Mouse (Mus musculus): Measurements from ENCODE around the gene Fam222b. TPM values are rescaled to one million over a fixed set of nuclear protein-coding genes. Genes with fewer than 3 reads are reported as not detected.

Fam222b gene
- polyA plus RNA-seq, 1 experiment = 12.3 TPM

DNA sequence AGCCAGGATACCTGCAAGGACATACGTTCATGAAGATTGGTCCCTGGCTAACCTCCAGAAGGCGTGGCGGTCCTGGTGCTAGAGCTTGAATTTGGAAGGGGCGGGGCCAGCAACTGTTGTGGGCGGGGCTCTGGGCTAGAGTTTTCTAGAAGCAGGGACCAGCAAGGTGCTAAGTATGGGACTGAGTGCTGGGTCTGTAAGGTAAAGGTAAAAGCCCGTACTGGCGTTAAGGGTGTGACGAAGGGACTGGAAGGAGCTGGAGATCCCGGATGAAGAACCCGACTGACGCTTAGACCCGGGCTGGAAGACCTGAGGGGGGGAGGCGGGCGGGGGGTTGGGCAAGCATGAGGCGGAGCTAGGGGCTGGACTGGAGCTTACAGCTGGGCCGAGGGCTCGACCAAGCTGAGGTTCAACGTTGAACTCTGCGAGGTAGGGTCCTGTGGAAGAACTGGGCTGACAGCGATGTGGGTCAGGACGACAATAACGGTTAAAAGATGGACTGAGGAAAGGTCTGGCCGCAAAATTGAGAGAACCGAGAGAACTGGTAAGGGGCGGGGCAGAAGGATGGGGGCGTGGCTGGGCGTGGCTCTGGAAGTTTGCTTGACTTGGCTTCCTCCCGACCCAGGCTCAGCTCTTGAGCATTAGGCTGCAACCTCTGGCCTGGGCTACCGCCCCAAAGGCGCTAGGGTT is 100.1 kb downstream of the Fam222b start:
- under 1% methylated on average over 30 of the region's 30 CpGs for WGBS
- H3K4me3 ChIP-seq (replicated peaks; ENCODE audit: control insufficient read depth, low read depth, low read length) = peak overlapping the region; percentile 96
- TF ChIP-seq CTCF (IDR thresholded peaks at IDR 0.05; ENCODE audit: control insufficient read depth, insufficient read depth, low read length) (no peak), POLR2A (IDR thresholded peaks at IDR 0.05; ENCODE audit: borderline replicate concordance, control insufficient read depth, low read depth, low read length) (peak; percentile 5; the same call in 1 of the 2 replicates)
- no peak overlapping the region for H3K27ac ChIP-seq (ENCODE audit: control insufficient read depth, insufficient read depth, low read depth, low read length, poor library complexity)
- H3K4me1 ChIP-seq (ENCODE audit: control insufficient read depth, insufficient read depth, low read length) = peaks cover 1% of the 10 kb centered on the region

- 68% methylated on average over 23 of the region's 23 CpGs for WGBS
- TF ChIP-seq POLR2A (IDR thresholded peaks at IDR 0.05; ENCODE audit: borderline replicate concordance, control insufficient read depth, low read depth, low read length) = no peak
- no peak for TF ChIP-seq CTCF (IDR thresholded peaks at IDR 0.05; ENCODE audit: control insufficient read depth, insufficient read depth, low read length)
- peak overlapping the region; percentile 96 for H3K4me3 ChIP-seq (replicated peaks; ENCODE audit: control insufficient read depth, low read depth, low read length)
- no peak overlapping the region for H3K27ac ChIP-seq (ENCODE audit: control insufficient read depth, insufficient read depth, low read depth, low read length, poor library complexity)
- H3K4me1 ChIP-seq (ENCODE audit: control insufficient read depth, insufficient read depth, low read length) = peaks cover 1% of the 10 kb centered on the region
These were observed 100.8 kb downstream of the Fam222b start for GRCm38 (mm10) chr11:78195101-78195863.

DNA sequence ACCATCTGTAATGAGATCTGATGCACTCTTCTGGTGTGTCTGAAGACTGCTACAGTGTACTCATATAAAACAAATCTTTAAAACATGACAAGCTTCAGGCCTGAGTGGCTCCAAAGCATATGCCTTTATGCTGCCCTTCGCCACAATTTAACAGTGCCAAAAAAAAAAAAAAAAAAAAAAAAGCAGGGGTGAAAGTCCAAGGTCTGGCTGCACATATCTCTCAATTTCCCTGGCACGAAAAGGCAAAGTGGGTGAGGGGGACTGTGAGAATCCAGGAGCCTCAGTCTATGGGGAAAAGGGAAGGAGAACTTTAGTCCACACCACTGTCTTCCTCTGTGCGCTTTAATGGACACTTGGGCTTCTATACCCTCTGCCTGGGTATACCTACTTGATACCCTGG is 107.9 kb downstream of the Fam222b start:
- Histone ChIP-seq H3K4me3 (replicated peaks; ENCODE audit: control insufficient read depth, low read depth, low read length) (no peak overlapping the region), H3K27ac (ENCODE audit: control insufficient read depth, insufficient read depth, low read depth, low read length, poor library complexity) (no peak overlapping the region), H3K4me1 (ENCODE audit: control insufficient read depth, insufficient read depth, low read length) (no peaks in the 10 kb centered on the region)
- 87% methylated on average over 3 of the region's 3 CpGs for WGBS
- TF ChIP-seq POLR2A (IDR thresholded peaks at IDR 0.05; ENCODE audit: borderline replicate concordance, control insufficient read depth, low read depth, low read length) = no peak
- no peak for TF ChIP-seq CTCF (IDR thresholded peaks at IDR 0.05; ENCODE audit: control insufficient read depth, insufficient read depth, low read length)

DNA sequence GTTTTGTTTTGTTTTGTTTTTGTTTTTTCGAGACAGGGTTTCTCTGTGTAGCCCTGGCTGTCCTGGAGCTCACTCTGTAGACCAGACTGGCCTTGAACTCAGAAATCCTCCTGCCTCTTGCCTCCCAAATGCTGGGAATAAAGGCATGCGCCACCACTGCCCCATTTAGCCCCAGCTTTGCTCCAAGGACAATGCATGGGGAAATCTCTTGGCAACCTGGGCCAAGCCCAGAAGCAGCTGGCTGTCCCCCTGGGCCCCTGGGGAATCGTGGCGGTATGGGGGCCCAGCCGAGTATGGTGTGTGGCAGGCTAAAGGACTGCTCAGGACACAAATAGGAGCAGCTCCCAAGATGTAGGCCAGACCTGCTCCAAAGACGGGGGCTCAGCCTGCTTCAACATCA is 109.8 kb downstream of the Fam222b start:
- TF ChIP-seq POLR2A (IDR thresholded peaks at IDR 0.05; ENCODE audit: borderline replicate concordance, control insufficient read depth, low read depth, low read length) (no peak), CTCF (IDR thresholded peaks at IDR 0.05; ENCODE audit: control insufficient read depth, insufficient read depth, low read length) (no peak)
- no peak overlapping the region for H3K27ac ChIP-seq (ENCODE audit: control insufficient read depth, insufficient read depth, low read depth, low read length, poor library complexity)
- H3K4me3 ChIP-seq (replicated peaks; ENCODE audit: control insufficient read depth, low read depth, low read length) = no peak overlapping the region
- no peaks in the 10 kb centered on the region for H3K4me1 ChIP-seq (ENCODE audit: control insufficient read depth, insufficient read depth, low read length)
- WGBS = 82% methylated on average over 6 of the region's 6 CpGs

GRCm38 (mm10) chr11:78205361-78206206 is 111.1 kb downstream of the Fam222b start:
- Histone ChIP-seq H3K4me1 (ENCODE audit: control insufficient read depth, insufficient read depth, low read length) (no peaks in the 10 kb centered on the region), H3K27ac (ENCODE audit: control insufficient read depth, insufficient read depth, low read depth, low read length, poor library complexity) (no peak overlapping the region), H3K4me3 (replicated peaks; ENCODE audit: control insufficient read depth, low read depth, low read length) (no peak overlapping the region)
- WGBS = 83% methylated on average over 13 of the region's 13 CpGs
- TF ChIP-seq POLR2A (IDR thresholded peaks at IDR 0.05; ENCODE audit: borderline replicate concordance, control insufficient read depth, low read depth, low read length) (no peak), CTCF (IDR thresholded peaks at IDR 0.05; ENCODE audit: control insufficient read depth, insufficient read depth, low read length) (no peak)

Other genes with a start within 250 kb of the Fam222b start
- gene Pipox, start 200.6 kb upstream of the Fam222b start, polyA plus RNA-seq (2011; ENCODE audit: insufficient read depth, insufficient read length, low replicate concordance, missing spikeins) = 2.8 and 3.8 TPM in 2 replicates
- gene Sez6, start 163.9 kb upstream of the Fam222b start, polyA plus RNA-seq (2011; ENCODE audit: insufficient read depth, insufficient read length, low replicate concordance, missing spikeins) = 0.43 and 0.67 TPM in 2 replicates
- 41.8 and 59.4 TPM in 2 replicates for gene Phf12, start 111.9 kb upstream of the Fam222b start, polyA plus RNA-seq (2011; ENCODE audit: insufficient read depth, insufficient read length, low replicate concordance, missing spikeins)
- gene Dhrs13, start 62.4 kb upstream of the Fam222b start, polyA plus RNA-seq (2011; ENCODE audit: insufficient read depth, insufficient read length, low replicate concordance, missing spikeins) = 6.5 and 10.8 TPM in 2 replicates
- gene Flot2, start 56.7 kb upstream of the Fam222b start, polyA plus RNA-seq (2011; ENCODE audit: insufficient read depth, insufficient read length, low replicate concordance, missing spikeins) = 21.1 and 44.1 TPM in 2 replicates
- gene Eral1, start 14.3 kb upstream of the Fam222b start, polyA plus RNA-seq (2011; ENCODE audit: insufficient read depth, insufficient read length, low replicate concordance, missing spikeins) = 9.8 and 16.3 TPM in 2 replicates
- gene Traf4, start 70.9 kb downstream of the Fam222b start, polyA plus RNA-seq (2011; ENCODE audit: insufficient read depth, insufficient read length, low replicate concordance, missing spikeins) = 20.6 and 30.0 TPM in 2 replicates
- gene Nek8, start 82.0 kb downstream of the Fam222b start, polyA plus RNA-seq (2011; ENCODE audit: insufficient read depth, insufficient read length, low replicate concordance, missing spikeins) = 10.4 and 17.8 TPM in 2 replicates
- 48.0 and 66.6 TPM in 2 replicates for gene Tlcd1, start 82.1 kb downstream of the Fam222b start, polyA plus RNA-seq (2011; ENCODE audit: insufficient read depth, insufficient read length, low replicate concordance, missing spikeins)
- gene Rpl23a, start 88.9 kb downstream of the Fam222b start, polyA plus RNA-seq (2011; ENCODE audit: insufficient read depth, insufficient read length, low replicate concordance, missing spikeins) = 181 and 299 TPM in 2 replicates
- 5.2 and 8.6 TPM in 2 replicates for gene Rab34, start 93.8 kb downstream of the Fam222b start, polyA plus RNA-seq (2011; ENCODE audit: insufficient read depth, insufficient read length, low replicate concordance, missing spikeins)
- gene Proca1, start 98.7 kb downstream of the Fam222b start, polyA plus RNA-seq (2011; ENCODE audit: insufficient read depth, insufficient read length, low replicate concordance, missing spikeins) = 2.6 and 3.3 TPM in 2 replicates
- 47.7 and 67.8 TPM in 2 replicates for gene Sdf2, start 151.1 kb downstream of the Fam222b start, polyA plus RNA-seq (2011; ENCODE audit: insufficient read depth, insufficient read length, low replicate concordance, missing spikeins)
- gene Supt6, start 151.3 kb downstream of the Fam222b start, polyA plus RNA-seq (2011; ENCODE audit: insufficient read depth, insufficient read length, low replicate concordance, missing spikeins) = 15.1 and 30.7 TPM in 2 replicates
- 25.9 and 50.3 TPM in 2 replicates for gene 2610507B11Rik, start 167.1 kb downstream of the Fam222b start, polyA plus RNA-seq (2011; ENCODE audit: insufficient read depth, insufficient read length, low replicate concordance, missing spikeins)
- gene BC030499, start 196.2 kb downstream of the Fam222b start, polyA plus RNA-seq (2011; ENCODE audit: insufficient read depth, insufficient read length, low replicate concordance, missing spikeins) = 2.4 and 3.9 TPM in 2 replicates
- gene Spag5, start 206.9 kb downstream of the Fam222b start, polyA plus RNA-seq (2011; ENCODE audit: insufficient read depth, insufficient read length, low replicate concordance, missing spikeins) = 70.4 and 91.6 TPM in 2 replicates
- 2.9 and 8.4 TPM in 2 replicates for gene Aldoc, start 228.3 kb downstream of the Fam222b start, polyA plus RNA-seq (2011; ENCODE audit: insufficient read depth, insufficient read length, low replicate concordance, missing spikeins)
- 7.3 and 16.7 TPM in 2 replicates for gene Pigs, start 233.8 kb downstream of the Fam222b start, polyA plus RNA-seq (2011; ENCODE audit: insufficient read depth, insufficient read length, low replicate concordance, missing spikeins)
- 35.6 and 71.9 TPM in 2 replicates for gene Unc119, start 248.8 kb downstream of the Fam222b start, polyA plus RNA-seq (2011; ENCODE audit: insufficient read depth, insufficient read length, low replicate concordance, missing spikeins)